Mouse (Mus musculus): Measurements from ENCODE around the gene Tlr13. TPM values are rescaled to one million over a fixed set of nuclear protein-coding genes. Genes with fewer than 3 reads are reported as not detected.
A peak's percentile ranks its signal among the peaks of the same experiment; 100 is the strongest.

Tlr13 gene
- polyA plus RNA-seq, 2 experiments: 0.51 to 1.4 TPM

- TF ChIP-seq EP300 (IDR thresholded peaks at IDR 0.05; ENCODE audit: low read depth) (no peak), CTCF (IDR thresholded peaks at IDR 0.05; ENCODE audit: low read depth) (no peak)
- DNase-seq (ENCODE audit: low read depth in 3 of 3, low spot score in 3 of 3): no peak
- H3K4me2 ChIP-seq (ENCODE audit: low read depth): no peak overlapping the region
- no peaks in the 10 kb centered on the region for H3K4me1 ChIP-seq (replicated peaks; ENCODE audit: control insufficient read depth in 2 of 2, insufficient read depth in 2 of 2, low read length in 1 of 2)
- ATAC-seq (ENCODE audit: insufficient read depth): no peak
- H3K4me3 ChIP-seq (ENCODE audit: insufficient read depth in 1 of 2, low read depth in 2 of 2, low read length in 2 of 2): no peak overlapping the region
- no peak overlapping the region for H3K9ac ChIP-seq (replicated peaks)
- no peaks in the 10 kb centered on the region for H3K9me3 ChIP-seq (ENCODE audit: control insufficient read depth, low read length)
- no peaks in the 10 kb centered on the region for H3K36me3 ChIP-seq (replicated peaks; ENCODE audit: control insufficient read depth, insufficient read depth, low read depth)
- no peaks in the 10 kb centered on the region for H3K27me3 ChIP-seq (ENCODE audit: control insufficient read depth, insufficient read depth, low read length)
- 70% methylated on average over 6 of the region's 6 CpGs for WGBS (ENCODE audit: insufficient replicate concordance)
- no peak overlapping the region for H3K27ac ChIP-seq
Measured at GRCm38 (mm10) chrX:106128283-106128682, 14.7 kb upstream of the Tlr13 start.

- H3K27ac ChIP-seq: no peak overlapping the region
- H3K27me3 ChIP-seq (ENCODE audit: control insufficient read depth, insufficient read depth, low read length): no peaks in the 10 kb centered on the region
- no peaks in the 10 kb centered on the region for H3K9me3 ChIP-seq (ENCODE audit: control insufficient read depth, low read length)
- no peaks in the 10 kb centered on the region for H3K4me1 ChIP-seq (replicated peaks; ENCODE audit: control insufficient read depth in 2 of 2, insufficient read depth in 2 of 2, low read length in 1 of 2)
- H3K4me3 ChIP-seq (ENCODE audit: insufficient read depth in 1 of 2, low read depth in 2 of 2, low read length in 2 of 2): no peak overlapping the region
- TF ChIP-seq CTCF (IDR thresholded peaks at IDR 0.05; ENCODE audit: low read depth) (no peak), EP300 (IDR thresholded peaks at IDR 0.05; ENCODE audit: low read depth) (no peak)
- WGBS (ENCODE audit: insufficient replicate concordance): 70% methylated on average over 4 of the region's 4 CpGs
- DNase-seq (ENCODE audit: low read depth in 3 of 3, low spot score in 3 of 3) (no peak), ATAC-seq (ENCODE audit: insufficient read depth) (no peak)
- H3K4me2 ChIP-seq (ENCODE audit: low read depth): no peak overlapping the region
- H3K9ac ChIP-seq (replicated peaks): no peak overlapping the region
- no peaks in the 10 kb centered on the region for H3K36me3 ChIP-seq (replicated peaks; ENCODE audit: control insufficient read depth, insufficient read depth, low read depth)
Measured at GRCm38 (mm10) chrX:106129877-106130276, 13.1 kb upstream of the Tlr13 start.

- Histone ChIP-seq H3K4me3 (ENCODE audit: insufficient read depth in 1 of 2, low read depth in 2 of 2, low read length in 2 of 2) (no peak overlapping the region), H3K27ac (no peak overlapping the region), H3K9me3 (ENCODE audit: control insufficient read depth, low read length) (no peaks in the 10 kb centered on the region), H3K4me1 (replicated peaks; ENCODE audit: control insufficient read depth in 2 of 2, insufficient read depth in 2 of 2, low read length in 1 of 2) (peaks cover 0 to 2% of the 10 kb centered on the region in 2 experiments; a peak in 1 of 4 replicates), H3K27me3 (ENCODE audit: control insufficient read depth, insufficient read depth, low read length) (no peaks in the 10 kb centered on the region), H3K36me3 (replicated peaks; ENCODE audit: control insufficient read depth, insufficient read depth, low read depth) (no peaks in the 10 kb centered on the region), H3K4me2 (ENCODE audit: low read depth) (no peak overlapping the region), H3K9ac (replicated peaks) (no peak overlapping the region)
- no peak for TF ChIP-seq EP300 (IDR thresholded peaks at IDR 0.05; ENCODE audit: low read depth)
- no peak for TF ChIP-seq CTCF (IDR thresholded peaks at IDR 0.05; ENCODE audit: low read depth)
- DNase-seq (ENCODE audit: low read depth in 3 of 3, low spot score in 3 of 3) (no peak), ATAC-seq (ENCODE audit: insufficient read depth) (no peak)
- 33% methylated on average over 3 of the region's 3 CpGs for WGBS (ENCODE audit: insufficient replicate concordance)
Measured at GRCm38 (mm10) chrX:106134916-106135315, 8.1 kb upstream of the Tlr13 start.

GRCm38 (mm10) chrX:106135484-106135883 is 7.5 kb upstream of the Tlr13 start:
- TF ChIP-seq CTCF (IDR thresholded peaks at IDR 0.05; ENCODE audit: low read depth) (no peak), EP300 (IDR thresholded peaks at IDR 0.05; ENCODE audit: low read depth) (no peak)
- no peaks in the 10 kb centered on the region for H3K27me3 ChIP-seq (ENCODE audit: control insufficient read depth, insufficient read depth, low read length)
- H3K4me1 ChIP-seq (replicated peaks; ENCODE audit: control insufficient read depth in 2 of 2, insufficient read depth in 2 of 2, low read length in 1 of 2): peaks cover 0 to 2% of the 10 kb centered on the region in 2 experiments; a peak in 1 of 4 replicates
- DNase-seq (ENCODE audit: low read depth in 3 of 3, low spot score in 3 of 3): no peak
- no peak overlapping the region for H3K4me3 ChIP-seq (ENCODE audit: insufficient read depth in 1 of 2, low read depth in 2 of 2, low read length in 2 of 2)
- H3K9me3 ChIP-seq (ENCODE audit: control insufficient read depth, low read length): no peaks in the 10 kb centered on the region
- 60% methylated on average over 4 of the region's 4 CpGs for WGBS (ENCODE audit: insufficient replicate concordance)
- no peaks in the 10 kb centered on the region for H3K36me3 ChIP-seq (replicated peaks; ENCODE audit: control insufficient read depth, insufficient read depth, low read depth)
- no peak overlapping the region for H3K9ac ChIP-seq (replicated peaks)
- H3K4me2 ChIP-seq (ENCODE audit: low read depth): peak overlapping the region; percentile 38
- H3K27ac ChIP-seq: no peak overlapping the region
- ATAC-seq (ENCODE audit: insufficient read depth): no peak

GRCm38 (mm10) chrX:106135916-106136575 is 7.0 kb upstream of the Tlr13 start:
- no peaks in the 10 kb centered on the region for H3K36me3 ChIP-seq (replicated peaks; ENCODE audit: control insufficient read depth, insufficient read depth, low read depth)
- H3K27ac ChIP-seq: no peak overlapping the region
- H3K9me3 ChIP-seq (ENCODE audit: control insufficient read depth, low read length): no peaks in the 10 kb centered on the region
- H3K9ac ChIP-seq (replicated peaks): no peak overlapping the region
- H3K4me1 ChIP-seq (replicated peaks; ENCODE audit: control insufficient read depth in 2 of 2, insufficient read depth in 2 of 2, low read length in 1 of 2): peaks cover 0 to 2% of the 10 kb centered on the region in 2 experiments; a peak in 1 of 4 replicates
- peak; percentile 37; the same call in 1 of the 2 replicates for ATAC-seq (ENCODE audit: insufficient read depth)
- H3K4me3 ChIP-seq (ENCODE audit: insufficient read depth in 1 of 2, low read depth in 2 of 2, low read length in 2 of 2): peak overlapping the region in 1 of 2 experiments; percentile 23; a peak in 1 of 4 replicates
- no peak for TF ChIP-seq EP300 (IDR thresholded peaks at IDR 0.05; ENCODE audit: low read depth)
- no peak for TF ChIP-seq CTCF (IDR thresholded peaks at IDR 0.05; ENCODE audit: low read depth)
- no peak for DNase-seq (ENCODE audit: low read depth in 3 of 3, low spot score in 3 of 3)
- no peaks in the 10 kb centered on the region for H3K27me3 ChIP-seq (ENCODE audit: control insufficient read depth, insufficient read depth, low read length)
- H3K4me2 ChIP-seq (ENCODE audit: low read depth): peak overlapping the region; percentile 38
- WGBS (ENCODE audit: insufficient replicate concordance): 18% methylated on average over 12 of the region's 12 CpGs
